Mouse (Mus musculus): ENCODE data around the gene Psmc4. TPM values are rescaled to one million over a fixed set of nuclear protein-coding genes. Genes with fewer than 3 reads are reported as not detected.
A peak's percentile ranks its signal among the peaks of the same experiment; 100 is the strongest.

The Psmc4 gene
- polyA plus RNA-seq (2016; fragmentation: Nextera tagmentation; extraction: Ambion mirVana) = 355 TPM in 2 replicates

GRCm38 (mm10) chr7:28049476-28050409, at the start of gene Psmc4:
TSS of gene Psmc4 (minus strand) at chr7:28050101.
- Histone ChIP-seq H3K9ac (replicated peaks) (peak within 1 kb of the TSS; percentile 79), H3K36me3 (peaks cover 43% of the 10 kb centered on the region), H3K4me1 (peaks cover 10% of the 10 kb centered on the region), H3K4me2 (replicated peaks) (peak within 1 kb of the TSS; percentile 92), H3K27ac (replicated peaks) (no peak within 1 kb of the TSS), H3K9me3 (no peaks in the 10 kb centered on the region), H3K4me3 (peak within 1 kb of the TSS; percentile 70), H3K27me3 (0 out of 2 replicates have a peak, but pooled peaks cover 3% of the 10 kb centered on the region)
- WGBS = under 1% methylated on average over 52 of the region's 52 CpGs
- peak; percentile 97 for ATAC-seq (ENCODE audit: low FRiP score, low read depth)

DNA sequence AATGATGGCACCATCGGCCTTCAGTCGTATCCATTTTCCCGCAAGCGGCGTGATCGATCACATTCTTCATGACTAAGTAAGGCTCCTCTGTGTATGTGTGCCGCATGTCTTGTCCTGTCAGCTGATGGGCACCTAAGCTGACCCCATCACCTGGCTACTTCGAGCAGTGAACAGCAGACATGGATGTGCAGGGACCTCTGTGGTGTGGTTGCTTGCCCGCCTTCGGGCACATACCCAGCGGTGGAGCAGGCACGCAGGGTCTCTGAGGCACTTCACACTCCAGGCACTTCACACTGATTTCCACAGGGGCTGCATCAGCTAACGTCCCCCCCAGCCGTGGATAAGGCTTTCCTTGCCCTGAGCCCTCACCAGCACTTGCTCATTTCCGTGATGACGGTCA, 49.2 kb upstream of the Psmc4 start:
- Histone ChIP-seq H3K27me3 (peaks cover 6% of the 10 kb centered on the region), H3K36me3 (no peaks in the 10 kb centered on the region), H3K9ac (replicated peaks) (no peak overlapping the region), H3K4me3 (no peak overlapping the region), H3K9me3 (peaks cover 14% of the 10 kb centered on the region), H3K4me1 (no peaks in the 10 kb centered on the region), H3K27ac (replicated peaks) (no peak overlapping the region), H3K4me2 (replicated peaks) (no peak overlapping the region)
- 93% methylated on average over 16 of the region's 16 CpGs for WGBS
- no peak for ATAC-seq (ENCODE audit: low FRiP score, low read depth)

GRCm38 (mm10) chr7:28093541-28093940, 43.6 kb upstream of the Psmc4 start:
- Histone ChIP-seq H3K36me3 (no peaks in the 10 kb centered on the region), H3K4me1 (no peaks in the 10 kb centered on the region), H3K27me3 (no peaks in the 10 kb centered on the region), H3K4me2 (replicated peaks) (no peak overlapping the region), H3K4me3 (no peak overlapping the region), H3K27ac (replicated peaks) (no peak overlapping the region), H3K9me3 (no peaks in the 10 kb centered on the region), H3K9ac (replicated peaks) (no peak overlapping the region)
- 52% methylated on average over 11 of the region's 11 CpGs for WGBS
- ATAC-seq (ENCODE audit: low FRiP score, low read depth) = no peak

- no peaks in the 10 kb centered on the region for H3K36me3 ChIP-seq
- H3K4me2 ChIP-seq (replicated peaks) = no peak overlapping the region
- H3K27me3 ChIP-seq = no peaks in the 10 kb centered on the region
- H3K9me3 ChIP-seq = no peaks in the 10 kb centered on the region
- H3K9ac ChIP-seq (replicated peaks) = no peak overlapping the region
- no peaks in the 10 kb centered on the region for H3K4me1 ChIP-seq
- no peak overlapping the region for H3K27ac ChIP-seq (replicated peaks)
- no peak for ATAC-seq (ENCODE audit: low FRiP score, low read depth)
- H3K4me3 ChIP-seq = no peak overlapping the region
- 83% methylated on average over 16 of the region's 16 CpGs for WGBS
Measured at GRCm38 (mm10) chr7:28086236-28086635, 36.3 kb upstream of the Psmc4 start.

GRCm38 (mm10) chr7:28084215-28084614, 34.3 kb upstream of the Psmc4 start:
- no peaks in the 10 kb centered on the region for H3K4me1 ChIP-seq
- H3K9ac ChIP-seq (replicated peaks) = no peak overlapping the region
- no peak overlapping the region for H3K27ac ChIP-seq (replicated peaks)
- no peaks in the 10 kb centered on the region for H3K9me3 ChIP-seq
- H3K4me3 ChIP-seq = no peak overlapping the region
- WGBS = 92% methylated on average over 7 of the region's 7 CpGs
- no peaks in the 10 kb centered on the region for H3K27me3 ChIP-seq
- no peak overlapping the region for H3K4me2 ChIP-seq (replicated peaks)
- no peak for ATAC-seq (ENCODE audit: low FRiP score, low read depth)
- no peaks in the 10 kb centered on the region for H3K36me3 ChIP-seq

GRCm38 (mm10) chr7:28070531-28071298, 20.8 kb upstream of the Psmc4 start, which contains the start of gene Fcgbp:
TSS of gene Fcgbp (plus strand) at chr7:28071236.
- no peak for ATAC-seq (ENCODE audit: low FRiP score, low read depth)
- H3K4me3 ChIP-seq = no peak within 1 kb of the TSS
- 90% methylated on average over 21 of the region's 21 CpGs for WGBS
- peaks cover 6% of the 10 kb centered on the region; the same call in 1 of the 2 replicates for H3K27me3 ChIP-seq
- no peak within 1 kb of the TSS for H3K27ac ChIP-seq (replicated peaks)
- H3K4me2 ChIP-seq (replicated peaks) = no peak within 1 kb of the TSS
- H3K9me3 ChIP-seq = no peaks in the 10 kb centered on the region
- H3K9ac ChIP-seq (replicated peaks) = no peak within 1 kb of the TSS
- no peaks in the 10 kb centered on the region for H3K4me1 ChIP-seq
- H3K36me3 ChIP-seq = no peaks in the 10 kb centered on the region

- no peak for ATAC-seq (ENCODE audit: low FRiP score, low read depth)
- H3K9ac ChIP-seq (replicated peaks) = no peak overlapping the region
- no peaks in the 10 kb centered on the region for H3K9me3 ChIP-seq
- H3K4me2 ChIP-seq (replicated peaks) = no peak overlapping the region
- no peaks in the 10 kb centered on the region for H3K36me3 ChIP-seq
- WGBS = 45% methylated on average over 3 of the region's 3 CpGs
- H3K4me3 ChIP-seq = no peak overlapping the region
- no peak overlapping the region for H3K27ac ChIP-seq (replicated peaks)
- peaks cover 6% of the 10 kb centered on the region; the same call in 1 of the 2 replicates for H3K27me3 ChIP-seq
- no peaks in the 10 kb centered on the region for H3K4me1 ChIP-seq
Measured at GRCm38 (mm10) chr7:28069546-28070172, 19.8 kb upstream of the Psmc4 start.

GRCm38 (mm10) chr7:28068661-28069060, 18.8 kb upstream of the Psmc4 start:
- no peak overlapping the region for H3K4me3 ChIP-seq
- WGBS = 83% methylated on average over 3 of the region's 3 CpGs
- H3K9ac ChIP-seq (replicated peaks) = no peak overlapping the region

DNA sequence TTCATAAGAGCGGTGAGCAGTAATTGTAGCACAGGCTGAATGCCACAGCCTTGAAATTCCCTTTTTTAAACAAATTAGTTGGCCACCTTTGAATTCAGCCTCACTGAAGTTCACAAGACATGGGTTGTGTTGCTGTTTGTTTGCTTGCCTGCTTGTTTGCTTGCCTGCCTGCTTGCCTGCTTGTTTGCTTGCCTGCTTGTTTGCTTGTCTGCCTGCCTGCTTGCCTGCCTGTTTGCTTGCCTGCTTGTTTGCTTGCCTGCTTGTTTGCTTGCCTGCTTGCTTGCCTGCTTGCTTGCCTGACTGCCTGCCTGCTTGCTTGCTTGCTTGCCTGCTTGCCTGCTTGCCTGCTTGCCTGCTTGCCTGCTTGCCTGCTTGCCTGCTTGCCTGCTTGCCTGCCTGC, 10.1 kb upstream of the Psmc4 start:
- Histone ChIP-seq H3K36me3 (no peaks in the 10 kb centered on the region), H3K4me2 (replicated peaks) (no peak overlapping the region), H3K4me1 (no peaks in the 10 kb centered on the region), H3K9me3 (no peaks in the 10 kb centered on the region), H3K4me3 (no peak overlapping the region), H3K27me3 (no peaks in the 10 kb centered on the region; the same call in 1 of the 2 replicates), H3K27ac (replicated peaks) (no peak overlapping the region), H3K9ac (replicated peaks) (no peak overlapping the region)
- WGBS = 93% methylated on average over 1 of the region's 1 CpGs
- no peak for ATAC-seq (ENCODE audit: low FRiP score, low read depth)

More at GRCm38 (mm10) chr7:28068661-28069060, 18.8 kb upstream of the Psmc4 start:
- Histone ChIP-seq H3K9me3 (no peaks in the 10 kb centered on the region), H3K27me3 (peaks cover 6% of the 10 kb centered on the region; the same call in 1 of the 2 replicates), H3K36me3 (no peaks in the 10 kb centered on the region), H3K27ac (replicated peaks) (no peak overlapping the region), H3K4me1 (no peaks in the 10 kb centered on the region), H3K4me2 (replicated peaks) (no peak overlapping the region)
- ATAC-seq (ENCODE audit: low FRiP score, low read depth) = no peak

GRCm38 (mm10) chr7:28053046-28053930, 3.4 kb upstream of the Psmc4 start:
- H3K9ac ChIP-seq (replicated peaks) = no peak overlapping the region
- no peak overlapping the region for H3K4me2 ChIP-seq (replicated peaks)
- WGBS = 82% methylated on average over 6 of the region's 6 CpGs
- peaks cover 10% of the 10 kb centered on the region for H3K4me1 ChIP-seq
- 0 out of 2 replicates have a peak, but pooled peaks cover 3% of the 10 kb centered on the region for H3K27me3 ChIP-seq
- H3K9me3 ChIP-seq = no peaks in the 10 kb centered on the region
- ATAC-seq (ENCODE audit: low FRiP score, low read depth) = no peak
- no peak overlapping the region for H3K27ac ChIP-seq (replicated peaks)
- H3K36me3 ChIP-seq = peaks cover 7% of the 10 kb centered on the region
- H3K4me3 ChIP-seq = no peak overlapping the region

DNA sequence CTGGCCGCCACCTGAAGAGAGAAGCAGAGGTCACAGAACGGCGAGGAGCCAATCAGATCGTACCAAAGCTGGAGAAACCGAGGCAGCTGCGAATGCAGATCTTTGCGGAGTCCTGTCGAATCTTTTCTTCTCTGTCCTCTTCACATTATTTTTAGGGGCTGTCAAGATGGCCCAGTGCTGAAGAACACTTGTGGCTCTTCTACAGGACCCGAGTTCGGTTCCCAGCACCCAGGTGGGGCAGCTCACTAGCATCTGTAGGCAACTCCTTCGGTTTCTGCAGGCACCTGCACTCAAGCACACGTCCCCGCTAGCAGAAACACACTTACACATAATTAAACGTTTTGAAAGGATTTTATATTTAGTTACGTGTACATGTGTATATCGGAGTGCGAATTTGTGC, 683 bp upstream of the Psmc4 start:
- WGBS = 63% methylated on average over 17 of the region's 17 CpGs
- no peak for ATAC-seq (ENCODE audit: low FRiP score, low read depth)
- 0 out of 2 replicates have a peak, but pooled peaks cover 3% of the 10 kb centered on the region for H3K27me3 ChIP-seq
- 0 out of 2 replicates have a peak overlapping the region, but pooled peaks have one; percentile 12 for H3K4me3 ChIP-seq
- H3K4me2 ChIP-seq (replicated peaks) = peak overlapping the region; percentile 32
- H3K9me3 ChIP-seq = no peaks in the 10 kb centered on the region
- H3K9ac ChIP-seq (replicated peaks) = no peak overlapping the region
- H3K4me1 ChIP-seq = peaks cover 10% of the 10 kb centered on the region
- peaks cover 34% of the 10 kb centered on the region for H3K36me3 ChIP-seq
- H3K27ac ChIP-seq (replicated peaks) = no peak overlapping the region
